Mouse (Mus musculus) embryo, embryonic 10 days (tissue): ENCODE results near the gene H2-T23.
"Not testable (repeated sequence)": the region's sequence is repeated elsewhere in the genome, so short reads cannot be mapped to it uniquely, and the experiment has no call there.

Experiments used
- DNase-seq: peaks from one replicate; pipeline ENCODE4 v3.0.0-alpha.2; 2015; ENCODE audit warnings: low spot score

H2-T23 gene

GRCm38 (mm10) chr17:36023710-36024654 lies 8.7 kb downstream of the H2-T23 start:
- DNase-seq = no peak

DNA sequence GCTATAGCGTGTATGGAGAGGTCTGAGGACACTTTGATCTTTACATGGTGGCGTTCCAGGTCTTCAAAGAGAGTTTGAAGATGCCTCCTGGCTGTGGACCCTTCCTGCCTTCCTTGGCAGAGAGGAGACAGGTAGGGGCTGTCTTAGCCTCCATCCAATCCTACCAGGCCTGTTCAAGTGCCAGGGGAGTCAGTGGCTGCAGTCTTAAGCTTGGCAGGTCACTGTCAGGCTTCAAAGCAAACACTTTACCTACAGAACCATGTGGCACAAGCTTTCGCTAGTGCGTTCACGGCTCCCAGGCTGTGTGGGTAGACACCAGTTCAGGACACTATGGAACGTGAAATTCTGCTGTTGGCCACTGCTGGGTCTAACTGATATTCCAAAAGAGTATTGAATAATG lies 9.7 kb downstream of the H2-T23 start:
- DNase-seq = no peak

- no peak for DNase-seq
These were observed 10.6 kb downstream of the H2-T23 start for GRCm38 (mm10) chr17:36022098-36022497.

GRCm38 (mm10) chr17:36021309-36021708 lies 11.3 kb downstream of the H2-T23 start:
- no peak for DNase-seq

DNA sequence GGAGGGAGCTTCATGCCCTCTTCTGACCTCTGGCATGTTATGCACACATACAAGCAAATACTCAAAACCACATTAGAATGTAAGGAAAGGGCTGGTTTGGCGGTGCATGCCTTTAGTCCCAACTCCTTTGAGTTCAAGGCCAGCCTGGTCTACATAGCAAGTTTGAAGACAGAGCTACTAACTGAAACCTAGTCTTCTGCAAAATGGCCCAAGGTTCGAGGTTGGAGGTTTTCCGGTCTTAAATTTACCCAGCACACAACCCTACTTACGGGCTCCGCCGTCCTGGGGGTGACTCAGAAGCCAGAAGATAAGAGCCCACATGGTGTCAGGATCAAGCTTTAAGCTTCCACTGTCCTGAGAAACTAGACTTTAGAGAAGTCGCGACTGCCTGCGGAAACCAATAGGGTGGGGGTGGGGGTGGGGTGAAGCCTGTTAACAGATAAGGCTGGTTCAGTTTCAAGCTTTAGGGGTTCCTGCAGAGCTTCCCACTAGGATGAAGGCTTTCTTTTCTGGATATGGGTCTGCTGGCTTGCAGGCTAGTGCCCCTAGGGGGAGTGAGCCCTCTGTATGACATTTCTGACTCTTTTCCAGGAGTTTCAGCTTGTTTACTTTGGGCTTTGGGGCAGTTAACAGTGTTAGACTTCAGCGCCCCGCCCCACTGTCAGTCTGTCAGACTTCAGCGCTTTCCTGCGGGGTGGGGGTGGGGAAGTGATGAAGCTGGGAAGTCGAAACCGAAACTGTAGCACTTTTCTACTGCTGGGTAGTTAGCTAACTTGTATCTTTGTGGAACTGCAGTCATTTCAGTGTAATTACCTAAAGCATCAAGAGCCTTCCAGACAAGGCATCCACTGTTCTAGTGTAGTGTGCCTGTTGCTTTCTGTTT lies 12.2 kb downstream of the H2-T23 start, which contains the start of gene H2-T24:
Gene H2-T24 (minus strand): TSS at position 370 of the 883 bp plus-strand sequence.
- peak; percentile 31 for DNase-seq

DNA sequence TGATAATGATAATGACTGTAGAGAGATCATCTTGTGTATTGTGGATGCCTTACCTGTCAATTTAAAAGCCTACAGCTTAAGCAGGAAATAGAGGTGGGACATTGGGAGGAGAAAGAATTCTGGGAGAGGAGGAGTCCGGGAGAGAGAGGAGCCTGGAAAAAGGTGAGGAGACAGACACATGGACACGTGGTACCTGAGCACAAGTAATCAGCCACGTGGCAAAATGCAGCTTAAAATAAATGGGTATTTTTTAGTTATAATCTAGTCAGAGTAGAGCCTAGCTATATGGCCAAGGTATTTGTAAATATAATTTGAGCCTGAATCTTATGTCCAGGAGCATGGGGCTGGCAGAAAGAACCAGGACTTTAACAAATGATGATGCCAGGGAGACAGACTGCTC lies 13.1 kb downstream of the H2-T23 start:
- no peak for DNase-seq

- DNase-seq = no peak
These were observed 13.7 kb downstream of the H2-T23 start for GRCm38 (mm10) chr17:36018979-36019378.

DNA sequence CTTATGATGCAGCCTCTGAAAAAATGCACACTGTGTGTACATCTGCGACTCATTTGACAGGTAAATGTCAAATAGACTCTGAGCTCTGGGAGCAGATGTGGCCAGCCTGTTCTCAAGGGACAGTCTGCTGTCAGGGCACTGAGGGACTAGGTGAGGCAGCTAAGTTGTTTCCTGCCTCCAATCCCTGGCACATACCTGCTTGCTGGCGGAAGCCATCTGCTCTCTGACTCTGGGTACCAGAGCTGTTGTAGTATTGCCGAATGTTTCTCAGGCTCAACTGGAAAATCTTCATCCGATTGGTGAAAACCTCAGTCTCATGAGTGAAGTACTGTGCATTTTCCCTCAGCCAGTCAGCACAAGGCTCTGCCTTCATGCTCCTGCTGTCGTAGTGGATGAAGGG lies 15.6 kb downstream of the H2-T23 start:
- DNase-seq = no peak

DNA sequence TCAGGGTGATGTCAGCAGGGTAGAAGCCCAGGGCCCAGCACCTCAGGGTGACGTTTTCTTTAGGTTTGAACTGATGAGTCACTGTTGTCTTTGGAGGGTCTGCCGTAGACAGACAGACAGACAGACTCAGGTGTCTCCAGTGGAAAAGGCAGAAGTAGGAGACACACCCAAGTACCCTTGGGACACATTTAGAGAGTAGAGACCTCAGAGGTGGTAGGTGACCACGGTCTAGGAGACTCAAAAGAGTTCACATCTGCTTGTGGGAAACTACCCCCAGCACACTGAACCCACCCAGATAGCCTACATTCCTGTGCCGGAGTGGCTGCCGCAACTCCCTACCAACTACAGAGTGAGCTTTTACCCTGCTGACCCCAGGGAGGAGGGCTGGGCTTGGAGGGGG lies 17.7 kb downstream of the H2-T23 start:
- no peak for DNase-seq

- DNase-seq = not testable (repeated sequence)
These were observed 28.2 kb downstream of the H2-T23 start for GRCm38 (mm10) chr17:36004409-36004808.

DNA sequence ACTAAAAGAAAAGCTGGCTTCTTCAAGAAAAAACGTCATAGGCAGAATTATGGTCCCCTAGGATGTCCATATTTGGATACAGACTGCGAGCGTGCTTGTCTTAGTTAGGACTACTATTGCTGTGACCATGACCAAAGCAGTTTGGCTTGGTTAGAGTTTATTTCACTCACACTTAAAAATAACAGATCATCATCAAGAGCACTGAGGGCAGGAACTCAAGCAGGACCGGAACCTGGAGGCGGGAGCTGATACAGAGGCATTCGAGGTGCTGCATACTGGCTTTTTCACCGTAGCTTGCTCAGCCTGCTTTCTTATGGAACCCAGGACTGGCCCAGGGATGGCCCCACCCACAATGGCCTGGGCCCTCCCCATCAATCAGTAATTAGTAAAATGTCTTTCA lies 29.3 kb downstream of the H2-T23 start:
- DNase-seq = no peak

GRCm38 (mm10) chr17:36001966-36002365 lies 30.7 kb downstream of the H2-T23 start:
- no peak for DNase-seq

- no peak for DNase-seq
These were observed 31.3 kb downstream of the H2-T23 start for GRCm38 (mm10) chr17:36001121-36001897.

GRCm38 (mm10) chr17:36000349-36000748 lies 32.3 kb downstream of the H2-T23 start:
- no peak for DNase-seq

DNA sequence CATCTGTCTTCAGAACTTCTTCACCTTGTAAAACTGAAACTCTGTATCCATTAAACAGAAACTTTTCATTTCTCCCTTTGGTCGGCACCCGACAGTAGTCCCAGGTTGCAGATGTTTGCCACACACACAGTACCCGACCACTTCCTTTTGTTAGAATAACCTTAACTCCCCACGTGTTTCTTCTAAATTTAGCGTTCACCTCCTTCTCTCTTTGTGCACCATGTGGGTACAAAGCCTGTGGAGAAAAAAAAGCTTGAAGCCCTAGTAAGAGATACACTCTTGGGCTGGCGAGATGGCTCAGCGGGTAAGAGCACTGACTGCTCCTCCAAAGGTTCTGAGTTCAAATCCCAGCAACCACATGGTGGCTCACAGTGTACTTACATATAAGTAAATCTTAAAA lies 33.3 kb downstream of the H2-T23 start:
- no peak for DNase-seq

- no peak for DNase-seq
These were observed 33.9 kb downstream of the H2-T23 start for GRCm38 (mm10) chr17:35998545-35999305.

DNA sequence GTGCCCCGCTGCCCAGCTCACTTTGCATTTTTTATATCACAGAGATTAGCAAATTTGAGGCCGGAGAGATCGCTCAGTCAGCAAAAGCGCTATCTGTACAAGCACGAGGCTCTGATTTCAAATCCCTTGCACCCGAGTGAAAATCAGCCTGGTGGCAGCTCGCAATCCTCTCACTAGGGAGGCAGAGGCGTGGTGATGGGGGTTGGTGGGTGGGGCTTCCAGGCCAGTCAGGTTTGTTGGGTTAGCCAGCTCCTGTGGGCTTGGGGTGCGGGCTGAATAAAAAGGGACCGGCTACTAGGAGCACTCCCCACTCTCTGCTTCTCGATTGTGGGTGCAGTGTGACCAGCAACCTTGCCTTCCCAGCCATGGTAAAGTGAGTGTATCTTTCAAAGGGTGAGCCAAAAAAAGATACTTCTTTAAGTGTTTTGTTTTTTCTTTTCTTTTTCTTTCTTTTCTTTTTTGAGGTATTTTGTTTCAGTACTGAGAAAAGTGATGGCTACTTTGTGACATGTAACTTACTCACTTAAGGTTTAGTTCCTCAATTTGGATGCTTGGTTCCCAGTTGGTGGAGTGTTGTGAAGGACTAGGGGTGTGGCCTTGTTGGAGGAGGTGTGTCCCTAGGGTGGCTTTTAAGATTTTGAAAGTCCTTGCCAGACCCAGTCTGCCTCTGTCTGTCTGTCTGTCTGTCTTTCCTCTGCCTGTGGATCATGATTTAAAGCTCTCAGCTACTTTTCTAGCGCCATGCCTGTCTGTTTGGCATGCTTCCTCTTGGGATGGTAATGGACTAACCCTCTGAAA lies 34.7 kb downstream of the H2-T23 start:
- DNase-seq = no peak

DNA sequence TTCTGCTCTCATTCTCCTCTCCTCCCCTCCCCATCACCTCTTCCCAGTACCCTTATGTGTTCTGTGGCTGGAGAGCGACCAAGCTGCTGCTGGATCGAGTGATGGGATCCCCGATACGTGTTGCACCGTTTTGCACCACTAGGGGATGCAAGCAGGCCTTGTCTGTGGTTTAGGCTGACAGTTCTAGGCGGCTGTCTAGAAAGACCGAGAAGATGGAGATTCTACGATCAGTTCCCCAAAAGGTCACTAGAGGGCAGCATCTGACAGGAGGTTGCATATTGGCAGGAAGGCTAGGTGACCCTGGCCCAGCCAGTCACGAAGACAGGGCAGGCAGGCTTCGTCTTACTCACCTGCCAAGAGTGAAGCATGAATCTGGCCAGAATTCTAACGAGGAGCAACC lies 35.7 kb downstream of the H2-T23 start:
- peak; percentile 96 for DNase-seq

- peak; percentile 30 for DNase-seq
These were observed 37.8 kb downstream of the H2-T23 start for GRCm38 (mm10) chr17:35994879-35995240.

DNA sequence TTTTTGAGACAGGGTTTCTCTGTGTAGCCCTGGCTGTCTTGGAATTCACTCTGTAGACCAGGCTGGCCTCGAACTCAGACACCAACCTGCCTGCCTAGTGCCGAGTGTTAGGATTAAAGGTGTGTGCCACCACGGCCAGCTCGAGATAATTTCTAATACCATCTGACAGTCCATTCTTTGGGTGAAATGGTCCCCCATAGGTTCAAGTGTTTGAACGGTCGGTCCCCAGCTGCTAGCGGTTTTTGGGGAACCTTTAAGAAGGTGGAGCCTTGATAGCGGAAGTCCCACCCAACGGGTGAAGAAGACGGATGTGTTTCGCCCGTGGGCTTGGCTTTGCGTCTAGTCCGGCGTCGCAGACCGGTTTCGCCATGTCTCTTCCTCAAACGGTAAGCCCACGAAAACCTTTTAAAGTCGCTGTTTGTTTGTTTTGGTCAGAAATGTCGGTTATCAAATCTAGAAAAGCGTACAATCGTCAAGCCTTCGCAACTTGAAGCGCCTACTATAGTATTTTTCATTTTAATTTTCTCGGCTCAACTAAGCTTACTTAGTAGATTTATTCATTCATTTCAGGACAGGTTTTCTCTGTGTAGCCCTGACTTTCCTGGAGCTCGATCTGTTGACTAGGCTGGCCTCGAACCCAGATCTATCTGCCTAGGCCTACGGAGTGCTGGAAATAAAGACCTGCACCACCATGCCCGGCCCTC lies 38.3 kb downstream of the H2-T23 start:
- DNase-seq = peak; percentile 92
